Mouse (Mus musculus): ENCODE results near the gene Slc22a20. TPM values are rescaled to one million over a fixed set of nuclear protein-coding genes. Genes with fewer than 3 reads are reported as not detected.

The Slc22a20 gene
- total RNA-seq, 2 experiments from 2014 or later = not detected

GRCm38 (mm10) chr19:5953201-5953770 is 32.7 kb downstream of the Slc22a20 start:
- no peak for DNase-seq (ENCODE audit: low spot score in 2 of 2)

GRCm38 (mm10) chr19:5952071-5952691 is 33.8 kb downstream of the Slc22a20 start:
- no peak for DNase-seq (ENCODE audit: low spot score in 2 of 2)

GRCm38 (mm10) chr19:5951631-5952030 is 34.3 kb downstream of the Slc22a20 start:
- no peak for DNase-seq (ENCODE audit: low spot score in 2 of 2)

GRCm38 (mm10) chr19:5950218-5950617 is 35.7 kb downstream of the Slc22a20 start:
- DNase-seq (ENCODE audit: low spot score in 2 of 2) = no peak

- no peak for DNase-seq (ENCODE audit: low spot score in 2 of 2)
Observed at GRCm38 (mm10) chr19:5945891-5946290, 40.1 kb downstream of the Slc22a20 start.

GRCm38 (mm10) chr19:5945027-5945426 is 40.9 kb downstream of the Slc22a20 start:
- no peak for DNase-seq (ENCODE audit: low spot score in 2 of 2)

GRCm38 (mm10) chr19:5944145-5944544 is 41.8 kb downstream of the Slc22a20 start:
- DNase-seq (ENCODE audit: low spot score in 2 of 2) = no peak

- DNase-seq (ENCODE audit: low spot score in 2 of 2) = no peak
Observed at GRCm38 (mm10) chr19:5943404-5943803, 42.5 kb downstream of the Slc22a20 start.

- DNase-seq (ENCODE audit: low spot score in 2 of 2) = no peak
Observed at GRCm38 (mm10) chr19:5942581-5942980, 43.4 kb downstream of the Slc22a20 start.

- DNase-seq (ENCODE audit: low spot score in 2 of 2) = no peak
Observed at GRCm38 (mm10) chr19:5940656-5941055, 45.3 kb downstream of the Slc22a20 start.

- DNase-seq (ENCODE audit: low spot score in 2 of 2) = peak; percentile 23 to 54
Observed at GRCm38 (mm10) chr19:5940173-5940572, 45.8 kb downstream of the Slc22a20 start.

- DNase-seq (ENCODE audit: low spot score in 2 of 2) = no peak
Observed at GRCm38 (mm10) chr19:5939715-5940114, 46.2 kb downstream of the Slc22a20 start.

GRCm38 (mm10) chr19:5938516-5938915 is 47.4 kb downstream of the Slc22a20 start:
- no peak for DNase-seq (ENCODE audit: low spot score in 2 of 2)

- DNase-seq (ENCODE audit: low spot score in 2 of 2) = no peak
Observed at GRCm38 (mm10) chr19:5937836-5938406, 48.0 kb downstream of the Slc22a20 start.

- DNase-seq (ENCODE audit: low spot score in 2 of 2) = no peak
Observed at GRCm38 (mm10) chr19:5937095-5937835, 48.7 kb downstream of the Slc22a20 start.

GRCm38 (mm10) chr19:5935691-5936090 is 50.3 kb downstream of the Slc22a20 start:
- no peak for DNase-seq (ENCODE audit: low spot score in 2 of 2)

- no peak for DNase-seq (ENCODE audit: low spot score in 2 of 2)
Observed at GRCm38 (mm10) chr19:5935266-5935665, 50.7 kb downstream of the Slc22a20 start.

- no peak for DNase-seq (ENCODE audit: low spot score in 2 of 2)
Observed at GRCm38 (mm10) chr19:5929634-5930596, 56.0 kb downstream of the Slc22a20 start.

GRCm38 (mm10) chr19:5928546-5928945 is 57.4 kb downstream of the Slc22a20 start:
- no peak for DNase-seq (ENCODE audit: low spot score in 2 of 2)

- no peak for DNase-seq (ENCODE audit: low spot score in 2 of 2)
Observed at GRCm38 (mm10) chr19:5928104-5928503, 57.8 kb downstream of the Slc22a20 start.

- no peak for DNase-seq (ENCODE audit: low spot score in 2 of 2)
Observed at GRCm38 (mm10) chr19:5927532-5927931, 58.4 kb downstream of the Slc22a20 start.
